Mouse (Mus musculus) CH12.LX (cell line): Measurements from ENCODE around the gene Gm11555. TPM values are rescaled to one million over a fixed set of nuclear protein-coding genes. Genes with fewer than 3 reads are reported as not detected.

Source experiments
- polyA plus RNA-seq: library from polyadenylated mRNA; unstranded; fragments of >175 nt; gene quantifications from 2 replicates; pipeline ENCODE4 v1.2.1, GENCODE M21; 2012; ENCODE audit warnings: low read depth; ENCODE audit not compliant: insufficient read length
- total RNA-seq, 2 experiments: library from RNA; depleted of rRNA; stranded (reverse); fragments of 300-350 nt in 1 of 2; fragments of >200 nt in 1 of 2; gene quantifications; 2 replicates each; pipeline ENCODE4 v1.2.3; 2012 to 2014

Gm11555 gene
- total and polyA plus RNA-seq, 3 experiments, result not detected

Other genes with a start within 250 kb of the Gm11555 start
Only the 20 nearest of the 38 such genes appear.
- not detected in 2 replicates for gene Krt40, start 107.1 kb downstream of the Gm11555 start, total RNA-seq (2012; rRNA removed)
- not detected in 2 replicates for gene Krt40, start 107.1 kb downstream of the Gm11555 start, total RNA-seq (2014; rRNA removed)
- not detected in 2 replicates for gene Krt40, start 107.1 kb downstream of the Gm11555 start, polyA plus RNA-seq
- not detected in 2 replicates for gene Krtap3-3, start 99.4 kb downstream of the Gm11555 start, total RNA-seq (2012; rRNA removed)
- gene Krtap3-3, start 99.4 kb downstream of the Gm11555 start, total RNA-seq (2014; rRNA removed), result not detected in 2 replicates
- gene Krtap3-3, start 99.4 kb downstream of the Gm11555 start, polyA plus RNA-seq, result not detected in 2 replicates
- not detected in 2 replicates for gene Krtap3-2, start 93.4 kb downstream of the Gm11555 start, total RNA-seq (2012; rRNA removed)
- gene Krtap3-2, start 93.4 kb downstream of the Gm11555 start, total RNA-seq (2014; rRNA removed), result not detected in 2 replicates
- not detected in 2 replicates for gene Krtap3-2, start 93.4 kb downstream of the Gm11555 start, polyA plus RNA-seq
- gene Gm11939, start 90.8 kb downstream of the Gm11555 start, total RNA-seq (2012; rRNA removed), result not detected in 2 replicates
- not detected in 2 replicates for gene Gm11939, start 90.8 kb downstream of the Gm11555 start, total RNA-seq (2014; rRNA removed)
- not detected in 2 replicates for gene Gm11939, start 90.8 kb downstream of the Gm11555 start, polyA plus RNA-seq
- not detected in 2 replicates for gene Krtap3-1, start 83.6 kb downstream of the Gm11555 start, total RNA-seq (2012; rRNA removed)
- not detected in 2 replicates for gene Krtap3-1, start 83.6 kb downstream of the Gm11555 start, total RNA-seq (2014; rRNA removed)
- not detected in 2 replicates for gene Krtap3-1, start 83.6 kb downstream of the Gm11555 start, polyA plus RNA-seq
- not detected in 2 replicates for gene Krtap1-5, start 69.2 kb downstream of the Gm11555 start, total RNA-seq (2012; rRNA removed)
- not detected in 2 replicates for gene Krtap1-5, start 69.2 kb downstream of the Gm11555 start, total RNA-seq (2014; rRNA removed)
- not detected in 2 replicates for gene Krtap1-5, start 69.2 kb downstream of the Gm11555 start, polyA plus RNA-seq
- not detected in 2 replicates for gene Krtap1-4, start 66.6 kb downstream of the Gm11555 start, total RNA-seq (2012; rRNA removed)
- not detected in 2 replicates for gene Krtap1-4, start 66.6 kb downstream of the Gm11555 start, total RNA-seq (2014; rRNA removed)
- gene Krtap1-4, start 66.6 kb downstream of the Gm11555 start, polyA plus RNA-seq, result not detected in 2 replicates
- not detected in 2 replicates for gene Krtap1-3, start 58.9 kb downstream of the Gm11555 start, total RNA-seq (2012; rRNA removed)
- not detected in 2 replicates for gene Krtap1-3, start 58.9 kb downstream of the Gm11555 start, total RNA-seq (2014; rRNA removed)
- gene Krtap1-3, start 58.9 kb downstream of the Gm11555 start, polyA plus RNA-seq, result not detected in 2 replicates
- not detected in 2 replicates for gene Krtap9-3, start 52.1 kb downstream of the Gm11555 start, total RNA-seq (2012; rRNA removed)
- gene Krtap9-3, start 52.1 kb downstream of the Gm11555 start, total RNA-seq (2014; rRNA removed), result not detected in 2 replicates
- gene Krtap9-3, start 52.1 kb downstream of the Gm11555 start, polyA plus RNA-seq, result not detected in 2 replicates
- not detected in 2 replicates for gene Gm11938, start 46.9 kb downstream of the Gm11555 start, total RNA-seq (2012; rRNA removed)
- not detected in 2 replicates for gene Gm11938, start 46.9 kb downstream of the Gm11555 start, total RNA-seq (2014; rRNA removed)
- not detected in 2 replicates for gene Gm11938, start 46.9 kb downstream of the Gm11555 start, polyA plus RNA-seq
- not detected in 2 replicates for gene Gm11937, start 40.0 kb downstream of the Gm11555 start, total RNA-seq (2012; rRNA removed)
- gene Gm11937, start 40.0 kb downstream of the Gm11555 start, total RNA-seq (2014; rRNA removed), result not detected in 2 replicates
- gene Gm11937, start 40.0 kb downstream of the Gm11555 start, polyA plus RNA-seq, result not detected in 2 replicates
- not detected in 2 replicates for gene Krtap2-4, start 35.4 kb downstream of the Gm11555 start, total RNA-seq (2012; rRNA removed)
- gene Krtap2-4, start 35.4 kb downstream of the Gm11555 start, total RNA-seq (2014; rRNA removed), result not detected in 2 replicates
- not detected in 2 replicates for gene Krtap2-4, start 35.4 kb downstream of the Gm11555 start, polyA plus RNA-seq
- gene Gm11562, start 29.8 kb downstream of the Gm11555 start, total RNA-seq (2012; rRNA removed), result not detected in 2 replicates
- gene Gm11562, start 29.8 kb downstream of the Gm11555 start, total RNA-seq (2014; rRNA removed), result not detected in 2 replicates
- gene Gm11562, start 29.8 kb downstream of the Gm11555 start, polyA plus RNA-seq, result not detected in 2 replicates
- gene Krtap4-1, start 22.0 kb downstream of the Gm11555 start, total RNA-seq (2012; rRNA removed), result not detected in 2 replicates
- not detected in 2 replicates for gene Krtap4-1, start 22.0 kb downstream of the Gm11555 start, total RNA-seq (2014; rRNA removed)
- gene Krtap4-1, start 22.0 kb downstream of the Gm11555 start, polyA plus RNA-seq, result not detected in 2 replicates
- gene Krtap4-2, start 15.2 kb downstream of the Gm11555 start, total RNA-seq (2012; rRNA removed), result not detected in 2 replicates
- not detected in 2 replicates for gene Krtap4-2, start 15.2 kb downstream of the Gm11555 start, total RNA-seq (2014; rRNA removed)
- not detected in 2 replicates for gene Krtap4-2, start 15.2 kb downstream of the Gm11555 start, polyA plus RNA-seq
- not detected in 2 replicates for gene Krtap4-7, start 6.1 kb downstream of the Gm11555 start, total RNA-seq (2012; rRNA removed)
- gene Krtap4-7, start 6.1 kb downstream of the Gm11555 start, total RNA-seq (2014; rRNA removed), result not detected in 2 replicates
- gene Krtap4-7, start 6.1 kb downstream of the Gm11555 start, polyA plus RNA-seq, result not detected in 2 replicates
- gene Gm11563, start 8.7 kb upstream of the Gm11555 start, total RNA-seq (2012; rRNA removed), result not detected in 2 replicates
- not detected in 2 replicates for gene Gm11563, start 8.7 kb upstream of the Gm11555 start, total RNA-seq (2014; rRNA removed)
- not detected in 2 replicates for gene Gm11563, start 8.7 kb upstream of the Gm11555 start, polyA plus RNA-seq
- gene Krtap4-6, start 15.7 kb upstream of the Gm11555 start, total RNA-seq (2012; rRNA removed), result not detected in 2 replicates
- gene Krtap4-6, start 15.7 kb upstream of the Gm11555 start, total RNA-seq (2014; rRNA removed), result not detected in 2 replicates
- gene Krtap4-6, start 15.7 kb upstream of the Gm11555 start, polyA plus RNA-seq, result not detected in 2 replicates
- gene Gm14190, start 40.5 kb upstream of the Gm11555 start, total RNA-seq (2012; rRNA removed), result not detected in 2 replicates
- gene Gm14190, start 40.5 kb upstream of the Gm11555 start, total RNA-seq (2014; rRNA removed), result not detected in 2 replicates
- not detected in 2 replicates for gene Gm14190, start 40.5 kb upstream of the Gm11555 start, polyA plus RNA-seq
- not detected in 2 replicates for gene Gm14180, start 84.1 kb upstream of the Gm11555 start, total RNA-seq (2012; rRNA removed)
- gene Gm14180, start 84.1 kb upstream of the Gm11555 start, total RNA-seq (2014; rRNA removed), result not detected in 2 replicates
- not detected in 2 replicates for gene Gm14180, start 84.1 kb upstream of the Gm11555 start, polyA plus RNA-seq